Mouse (Mus musculus): Measurements from ENCODE around the gene Nol6. TPM values are rescaled to one million over a fixed set of nuclear protein-coding genes. Genes with fewer than 3 reads are reported as not detected.
A peak's percentile ranks its signal among the peaks of the same experiment; 100 is the strongest.

The Nol6 gene
- polyA plus RNA-seq, 1 experiment: 47.8 TPM

GRCm38 (mm10) chr4:41129836-41130235 lies 5.6 kb upstream of the Nol6 start:
- no peak overlapping the region for H3K27ac ChIP-seq (ENCODE audit: control insufficient read depth, insufficient read depth, low read length)
- no peak overlapping the region for H3K4me3 ChIP-seq (ENCODE audit: control insufficient read depth, insufficient read depth, low read length)
- 96% methylated on average over 3 of the region's 3 CpGs for WGBS
- no peak for DNase-seq
- no peaks in the 10 kb centered on the region for H3K36me3 ChIP-seq (ENCODE audit: control insufficient read depth, insufficient read depth, low read length)
- no peak for TF ChIP-seq CTCF (IDR thresholded peaks at IDR 0.05; ENCODE audit: borderline replicate concordance, control insufficient read depth, extremely low read depth, insufficient read depth, low read length, poor library complexity)
- TF ChIP-seq POLR2A (IDR thresholded peaks at IDR 0.05; ENCODE audit: control insufficient read depth, extremely low read depth, insufficient read depth, low read length, poor library complexity): no peak
- H3K27me3 ChIP-seq (ENCODE audit: control insufficient read depth, insufficient read depth, low read length): no peaks in the 10 kb centered on the region
- peaks cover 5% of the 10 kb centered on the region for H3K4me1 ChIP-seq (replicated peaks; ENCODE audit: control insufficient read depth, insufficient read depth, low read length)

GRCm38 (mm10) chr4:41129406-41129805 lies 5.2 kb upstream of the Nol6 start:
- no peaks in the 10 kb centered on the region for H3K27me3 ChIP-seq (ENCODE audit: control insufficient read depth, insufficient read depth, low read length)
- peak; percentile 72 for DNase-seq
- H3K4me3 ChIP-seq (ENCODE audit: control insufficient read depth, insufficient read depth, low read length): no peak overlapping the region
- no peak overlapping the region for H3K27ac ChIP-seq (ENCODE audit: control insufficient read depth, insufficient read depth, low read length)
- peaks cover under 1% of the 10 kb centered on the region; the same call in 1 of the 2 replicates for H3K4me1 ChIP-seq (replicated peaks; ENCODE audit: control insufficient read depth, insufficient read depth, low read length)
- TF ChIP-seq CTCF (IDR thresholded peaks at IDR 0.05; ENCODE audit: borderline replicate concordance, control insufficient read depth, extremely low read depth, insufficient read depth, low read length, poor library complexity) (no peak), POLR2A (IDR thresholded peaks at IDR 0.05; ENCODE audit: control insufficient read depth, extremely low read depth, insufficient read depth, low read length, poor library complexity) (no peak)
- no peaks in the 10 kb centered on the region for H3K36me3 ChIP-seq (ENCODE audit: control insufficient read depth, insufficient read depth, low read length)
- 5% methylated on average over 2 of the region's 2 CpGs for WGBS

GRCm38 (mm10) chr4:41118706-41119292 lies 5.5 kb downstream of the Nol6 start:
- Histone ChIP-seq H3K27me3 (ENCODE audit: control insufficient read depth, insufficient read depth, low read length) (no peaks in the 10 kb centered on the region), H3K27ac (ENCODE audit: control insufficient read depth, insufficient read depth, low read length) (no peak overlapping the region), H3K36me3 (ENCODE audit: control insufficient read depth, insufficient read depth, low read length) (peaks cover 32% of the 10 kb centered on the region), H3K4me1 (replicated peaks; ENCODE audit: control insufficient read depth, insufficient read depth, low read length) (no peaks in the 10 kb centered on the region), H3K4me3 (ENCODE audit: control insufficient read depth, insufficient read depth, low read length) (no peak overlapping the region)
- peak; percentile 67 for DNase-seq
- 72% methylated on average over 11 of the region's 11 CpGs for WGBS
- TF ChIP-seq CTCF (IDR thresholded peaks at IDR 0.05; ENCODE audit: borderline replicate concordance, control insufficient read depth, extremely low read depth, insufficient read depth, low read length, poor library complexity) (peak; percentile 89), POLR2A (IDR thresholded peaks at IDR 0.05; ENCODE audit: control insufficient read depth, extremely low read depth, insufficient read depth, low read length, poor library complexity) (no peak)

GRCm38 (mm10) chr4:41116817-41117216 lies 7.4 kb downstream of the Nol6 start:
- no peaks in the 10 kb centered on the region for H3K4me1 ChIP-seq (replicated peaks; ENCODE audit: control insufficient read depth, insufficient read depth, low read length)
- no peak for DNase-seq
- H3K27me3 ChIP-seq (ENCODE audit: control insufficient read depth, insufficient read depth, low read length): no peaks in the 10 kb centered on the region
- no peak overlapping the region for H3K4me3 ChIP-seq (ENCODE audit: control insufficient read depth, insufficient read depth, low read length)
- 89% methylated on average over 3 of the region's 3 CpGs for WGBS
- H3K27ac ChIP-seq (ENCODE audit: control insufficient read depth, insufficient read depth, low read length): no peak overlapping the region
- H3K36me3 ChIP-seq (ENCODE audit: control insufficient read depth, insufficient read depth, low read length): peaks cover 32% of the 10 kb centered on the region
- no peak for TF ChIP-seq CTCF (IDR thresholded peaks at IDR 0.05; ENCODE audit: borderline replicate concordance, control insufficient read depth, extremely low read depth, insufficient read depth, low read length, poor library complexity)
- TF ChIP-seq POLR2A (IDR thresholded peaks at IDR 0.05; ENCODE audit: control insufficient read depth, extremely low read depth, insufficient read depth, low read length, poor library complexity): no peak

GRCm38 (mm10) chr4:41115793-41116192 lies 8.5 kb downstream of the Nol6 start:
- H3K4me3 ChIP-seq (ENCODE audit: control insufficient read depth, insufficient read depth, low read length): no peak overlapping the region
- no peaks in the 10 kb centered on the region for H3K27me3 ChIP-seq (ENCODE audit: control insufficient read depth, insufficient read depth, low read length)
- DNase-seq: no peak
- no peak overlapping the region for H3K27ac ChIP-seq (ENCODE audit: control insufficient read depth, insufficient read depth, low read length)
- WGBS: 98% methylated on average over 15 of the region's 15 CpGs
- no peaks in the 10 kb centered on the region for H3K4me1 ChIP-seq (replicated peaks; ENCODE audit: control insufficient read depth, insufficient read depth, low read length)
- TF ChIP-seq CTCF (IDR thresholded peaks at IDR 0.05; ENCODE audit: borderline replicate concordance, control insufficient read depth, extremely low read depth, insufficient read depth, low read length, poor library complexity): no peak
- no peak for TF ChIP-seq POLR2A (IDR thresholded peaks at IDR 0.05; ENCODE audit: control insufficient read depth, extremely low read depth, insufficient read depth, low read length, poor library complexity)
- peaks cover 32% of the 10 kb centered on the region for H3K36me3 ChIP-seq (ENCODE audit: control insufficient read depth, insufficient read depth, low read length)

GRCm38 (mm10) chr4:41115074-41115473 lies 9.2 kb downstream of the Nol6 start:
- Histone ChIP-seq H3K27me3 (ENCODE audit: control insufficient read depth, insufficient read depth, low read length) (no peaks in the 10 kb centered on the region), H3K27ac (ENCODE audit: control insufficient read depth, insufficient read depth, low read length) (no peak overlapping the region), H3K4me1 (replicated peaks; ENCODE audit: control insufficient read depth, insufficient read depth, low read length) (no peaks in the 10 kb centered on the region), H3K36me3 (ENCODE audit: control insufficient read depth, insufficient read depth, low read length) (peaks cover 32% of the 10 kb centered on the region), H3K4me3 (ENCODE audit: control insufficient read depth, insufficient read depth, low read length) (no peak overlapping the region)
- WGBS: 97% methylated on average over 6 of the region's 6 CpGs
- TF ChIP-seq POLR2A (IDR thresholded peaks at IDR 0.05; ENCODE audit: control insufficient read depth, extremely low read depth, insufficient read depth, low read length, poor library complexity): no peak
- no peak for TF ChIP-seq CTCF (IDR thresholded peaks at IDR 0.05; ENCODE audit: borderline replicate concordance, control insufficient read depth, extremely low read depth, insufficient read depth, low read length, poor library complexity)
- no peak for DNase-seq
